8 mouse cellular contexts compared by ENCODE assay signal in the genomic region with DNA sequence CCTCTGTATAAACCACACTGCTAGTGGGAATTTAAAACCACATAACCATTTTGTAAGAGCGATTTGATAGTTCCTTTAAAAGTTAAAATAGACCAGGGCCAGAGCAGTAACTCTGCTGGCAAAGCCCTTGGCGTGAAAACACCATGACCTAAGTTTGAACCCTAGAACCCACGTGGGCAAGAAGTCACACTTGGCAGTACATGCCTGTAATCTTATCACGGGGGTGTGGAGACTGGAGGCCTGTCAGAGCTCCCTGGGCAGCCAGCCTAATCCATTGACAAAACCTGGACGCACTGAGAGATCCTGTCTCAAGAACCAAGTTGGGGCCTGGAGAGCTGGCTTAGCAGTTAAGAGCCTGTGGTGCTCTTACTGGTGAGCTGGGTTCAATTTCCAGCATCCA. TPM values are rescaled to one million over a fixed set of nuclear protein-coding genes. Genes with fewer than 3 reads are reported as not detected.
DNase-seq lines count a peak whose midpoint lies in the region; ATAC-seq lines count a peak whose summit lies in the region.

No protein-coding gene starts in this region.

- no peaks in the 10 kb centered on the region for H3K9me3 ChIP-seq in heart, embryonic 13.5 days

- WGBS in heart, embryonic 13.5 days: 9% methylated on average over 5 of the region's 5 CpGs

- H3K9ac ChIP-seq in heart, embryonic 13.5 days: no peak overlapping the region

- H3K4me3 ChIP-seq in heart, embryonic 13.5 days: no peak overlapping the region

- no peak overlapping the region for H3K4me2 ChIP-seq in heart, embryonic 13.5 days

- H3K27me3 ChIP-seq in heart, embryonic 13.5 days (replicated peaks): no peaks in the 10 kb centered on the region

- H3K27ac ChIP-seq in heart, embryonic 13.5 days (replicated peaks): peak overlapping the region; percentile 84

- peak; percentile 71 to 77 for DNase-seq in cerebellum, postnatal 10 days
- no peak for DNase-seq in cerebellum, adult 11-12 months
- DNase-seq in adrenal gland, postnatal 36 days: peak; percentile 75 to 79
- DNase-seq in kidney, postnatal 36 days: peak; percentile 71
- peak; percentile 95 for DNase-seq in skeletal muscle tissue, adult 2 months (ENCODE audit: low read depth, low spot score)
- no peak for DNase-seq in liver
- no peak for DNase-seq in layer of hippocampus, adult 18-20 months (ENCODE audit: low spot score in 2 of 2)

- no peaks in the 10 kb centered on the region for H3K36me3 ChIP-seq in heart, embryonic 13.5 days

- H3K4me1 ChIP-seq in heart, embryonic 13.5 days: peaks cover 25% of the 10 kb centered on the region

- peak; percentile 88 for ATAC-seq in heart, embryonic 13.5 days (ENCODE audit: extremely low read depth, insufficient number of reproducible peaks, low FRiP score, low TSS enrichment)

RNA-seq across cellular contexts. Expression of gene Scrg1, which starts 12.9 kb away (rescaled TPM):
- under 1 TPM in 1 of 2 experiments, not detected in 1; 0.46 TPM for total RNA-seq in adrenal gland, postnatal 36 days (2021)
- 1.3 and 1.4 TPM in 2 replicates for polyA plus RNA-seq in heart, embryonic 13.5 days (2015; fragmentation: Nextera tagmentation; extraction: Ambion mirVana)
- 10 to 100 TPM; 60.7 to 68.0 TPM for total RNA-seq in layer of hippocampus, adult 18-20 months (2021)

RNA-seq across cellular contexts. Expression of gene Sap30, which starts 19.0 kb away (rescaled TPM):
- total RNA-seq in adrenal gland, postnatal 36 days (2021): 10 to 100 TPM; 11.2 to 12.4 TPM
- polyA plus RNA-seq in heart, embryonic 13.5 days (2015; fragmentation: Nextera tagmentation; extraction: Ambion mirVana): 45.8 and 47.5 TPM in 2 replicates
- 10 to 100 TPM; 12.6 to 17.6 TPM for total RNA-seq in layer of hippocampus, adult 18-20 months (2021)

RNA-seq across cellular contexts. Expression of gene Hmgb2, which starts 43.1 kb away (rescaled TPM):
- 10 to 100 TPM; 15.0 to 24.7 TPM for total RNA-seq in adrenal gland, postnatal 36 days (2021)
- 221 and 261 TPM in 2 replicates for polyA plus RNA-seq in heart, embryonic 13.5 days (2015; fragmentation: Nextera tagmentation; extraction: Ambion mirVana)
- 1 to 10 TPM; 4.9 to 7.4 TPM for total RNA-seq in layer of hippocampus, adult 18-20 months (2021)

Comparison
In these comparisons a context has a peak if more than half of its experiments do, and no peak if none do; other contexts are left out.
1. DNase-seq: peak in cerebellum, postnatal 10 days (2 of 2), adrenal gland, postnatal 36 days (2 of 2), kidney, postnatal 36 days (2 of 2) and skeletal muscle tissue, adult 2 months (single experiment); none in cerebellum, adult 11-12 months (single experiment), liver (single experiment) and layer of hippocampus, adult 18-20 months (0 of 2).
2. RNA of gene Scrg1, which starts 12.9 kb away (total RNA-seq): 60.7 to 68.0 TPM in layer of hippocampus, adult 18-20 months; 0.46 TPM in adrenal gland, postnatal 36 days; every median in the first group is over 10 times any median in the second.